Mouse (Mus musculus): Measurements from ENCODE around the gene Cd8a.

DNA sequence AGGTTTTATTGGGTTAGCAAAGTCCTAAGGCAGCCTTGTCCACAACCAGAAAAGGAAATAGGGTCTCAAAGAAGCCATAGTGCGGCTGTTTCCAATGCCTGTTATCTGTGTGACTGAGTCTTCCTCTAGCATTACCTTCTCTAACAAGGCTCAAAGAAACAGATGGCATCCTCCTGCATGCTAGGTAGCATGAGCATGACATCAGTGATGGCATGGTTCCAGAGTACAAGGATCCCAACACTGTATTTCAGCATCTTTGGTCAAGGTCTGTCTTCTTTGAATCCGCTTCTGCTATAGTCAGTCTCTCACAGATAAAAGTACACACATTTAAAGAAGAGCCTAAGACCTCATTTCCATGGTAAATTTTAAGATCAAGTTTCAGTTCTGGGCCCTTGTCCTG, 17.3 kb downstream of the Cd8a start:
- no peak for TF ChIP-seq CTCF (IDR thresholded peaks at IDR 0.05)
- TF ChIP-seq EP300 (IDR thresholded peaks at IDR 0.05) = no peak

Measured in lung, postnatal 0 days (tissue).